Mouse (Mus musculus) cerebellum, postnatal 10 days (tissue): Measurements from ENCODE around the gene Vps29.
A peak's percentile ranks its signal among the peaks of the same experiment; 100 is the strongest.
"Not testable (repeated sequence)": the region's sequence is repeated elsewhere in the genome, so short reads cannot be mapped to it uniquely, and the experiment has no call there.

Experiments
- DNase-seq, 2 experiments: peaks; one replicate each; pipeline ENCODE4 v3.0.0; 2021; ENCODE audit warnings: mixed read lengths in 2 of 2

Gene Vps29

DNA sequence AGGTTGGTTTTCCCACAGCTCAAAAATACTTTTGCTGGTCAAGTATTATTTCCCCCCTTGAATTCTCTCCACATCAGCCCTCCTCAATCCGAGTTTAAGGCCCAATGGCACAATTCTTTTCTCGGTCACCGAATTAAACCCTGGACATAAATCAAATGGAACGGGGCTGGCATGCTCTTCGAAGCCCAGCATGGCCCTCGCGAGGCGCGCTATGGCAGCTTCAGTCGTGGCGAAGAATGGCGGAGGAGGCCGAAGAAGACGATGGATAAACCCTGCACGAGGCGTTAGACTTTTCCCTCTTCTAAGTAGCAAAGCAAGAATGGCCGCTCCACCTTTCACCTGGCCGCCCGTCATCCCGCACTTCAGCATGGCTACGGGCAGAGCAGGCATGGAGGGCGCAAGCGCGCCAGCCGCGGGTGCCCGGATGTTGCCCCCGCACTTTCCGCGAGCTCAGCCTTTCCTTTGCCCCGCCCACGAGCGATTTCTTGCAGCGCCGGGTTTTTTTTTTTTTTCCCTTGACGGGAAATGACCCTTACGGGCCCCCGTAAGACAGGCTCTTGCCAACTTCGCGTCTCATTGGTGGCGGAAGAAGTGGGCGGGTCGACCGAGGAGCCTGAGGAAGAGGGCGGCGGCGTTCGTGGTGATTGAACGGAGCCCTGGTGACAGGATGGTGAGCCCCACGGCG is at the start of gene Vps29, which contains the start of gene Rad9b:
Gene Vps29, plus strand, starts transcription at position 563 of the 685 bp plus-strand sequence.
Gene Rad9b, minus strand, starts transcription at position 427 of the 685 bp plus-strand sequence.
- peak; percentile 100 for DNase-seq

DNA sequence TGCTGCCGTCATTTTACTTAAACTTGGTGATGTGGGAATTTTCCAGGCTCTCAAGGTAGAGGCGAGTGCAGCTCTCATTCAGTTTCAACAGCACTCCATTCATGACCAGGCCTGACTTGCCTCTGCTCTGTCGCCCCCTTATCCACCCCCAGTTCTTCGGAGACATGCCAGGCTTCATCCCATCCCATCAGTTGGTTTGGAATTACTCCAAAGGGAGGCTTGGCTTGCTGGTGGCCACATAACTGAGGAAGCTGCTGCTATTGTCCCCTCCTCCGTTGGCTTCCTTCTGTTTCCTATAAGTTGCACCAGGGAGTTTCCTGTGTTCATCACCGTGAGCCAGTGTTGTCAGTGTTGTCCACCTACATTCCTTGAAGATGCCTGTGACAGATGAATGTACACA is 49.6 kb upstream of the Vps29 start:
- DNase-seq: peak; percentile 57 to 58

DNA sequence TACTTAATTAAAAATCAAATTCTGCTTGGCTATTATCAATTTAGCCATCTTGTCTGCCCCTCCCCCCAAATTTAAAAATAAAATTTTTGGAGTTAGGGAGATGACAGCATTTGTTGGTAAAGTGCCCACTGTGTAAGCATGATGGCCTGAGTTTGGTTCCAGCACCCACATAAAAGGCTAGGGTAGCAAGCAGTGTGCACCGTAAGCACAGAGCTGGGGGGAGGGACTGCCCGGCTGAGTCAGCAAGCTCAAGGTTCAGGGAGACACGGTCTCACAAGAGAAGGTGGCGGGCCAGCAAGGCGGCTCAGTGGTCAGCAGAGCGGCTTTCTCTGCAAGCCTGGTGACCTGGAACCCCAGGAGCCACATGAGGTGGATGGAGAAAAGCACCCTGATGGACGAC is 48.7 kb upstream of the Vps29 start:
- no peak for DNase-seq

DNA sequence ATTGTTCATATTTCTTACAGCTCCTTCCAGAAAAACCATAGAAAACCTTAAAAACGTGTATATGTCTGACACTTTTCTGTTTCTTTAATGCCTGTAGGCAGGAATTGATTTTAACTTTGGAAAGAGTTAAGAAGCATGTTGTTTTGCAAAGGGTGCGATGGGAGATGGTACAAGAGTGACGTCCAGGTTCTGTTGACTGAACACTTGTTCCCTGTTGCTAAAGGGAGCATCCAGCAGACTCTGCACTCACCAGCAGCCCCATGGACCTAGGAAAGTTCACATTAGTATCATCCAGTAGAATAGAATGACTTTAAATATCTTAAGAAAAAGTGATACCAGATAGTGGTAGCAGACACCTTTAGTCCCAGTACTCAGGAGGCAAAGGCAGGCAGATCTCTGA is 47.6 kb upstream of the Vps29 start:
- no peak for DNase-seq

DNA sequence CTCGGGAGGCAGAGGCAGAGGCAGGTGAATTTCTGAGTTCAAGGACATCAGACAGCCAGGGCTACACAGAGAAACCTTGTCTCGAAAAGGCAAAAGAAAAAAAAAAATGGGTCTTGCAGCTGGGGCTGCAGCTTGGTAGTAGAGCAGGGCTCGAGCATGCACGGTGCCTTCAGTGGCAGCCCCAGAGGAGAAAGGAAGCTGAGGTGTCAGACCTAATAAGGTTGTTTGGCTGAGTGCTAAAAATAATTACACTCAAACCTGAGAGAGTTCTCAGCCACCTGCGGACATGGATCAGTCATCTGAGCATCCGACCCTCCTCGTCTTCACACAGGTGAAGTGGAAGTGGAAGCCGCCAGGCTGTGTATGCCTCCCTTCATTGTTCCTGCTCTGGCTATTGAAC is 43.5 kb upstream of the Vps29 start:
- DNase-seq: no peak

DNA sequence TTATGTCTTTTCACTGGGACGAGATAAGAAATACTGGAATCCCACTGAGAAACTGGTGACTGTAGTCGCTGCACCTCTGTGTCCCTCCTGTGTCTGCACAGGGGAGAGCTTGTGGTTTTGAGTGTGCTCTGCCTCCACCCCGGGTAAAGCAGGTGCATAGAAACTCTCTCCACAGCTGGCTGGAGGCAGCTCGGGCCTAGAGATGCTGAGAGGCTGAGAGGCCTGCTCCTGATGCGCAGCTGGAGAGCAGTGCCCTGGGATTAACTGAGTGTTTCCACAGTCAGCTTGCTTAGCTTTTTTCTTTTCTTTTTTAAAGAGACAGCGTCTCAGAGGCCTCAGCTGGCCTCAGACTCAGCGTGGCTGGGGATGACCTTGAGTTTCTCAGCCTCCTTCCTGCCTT is 42.5 kb upstream of the Vps29 start:
- DNase-seq: no peak

DNA sequence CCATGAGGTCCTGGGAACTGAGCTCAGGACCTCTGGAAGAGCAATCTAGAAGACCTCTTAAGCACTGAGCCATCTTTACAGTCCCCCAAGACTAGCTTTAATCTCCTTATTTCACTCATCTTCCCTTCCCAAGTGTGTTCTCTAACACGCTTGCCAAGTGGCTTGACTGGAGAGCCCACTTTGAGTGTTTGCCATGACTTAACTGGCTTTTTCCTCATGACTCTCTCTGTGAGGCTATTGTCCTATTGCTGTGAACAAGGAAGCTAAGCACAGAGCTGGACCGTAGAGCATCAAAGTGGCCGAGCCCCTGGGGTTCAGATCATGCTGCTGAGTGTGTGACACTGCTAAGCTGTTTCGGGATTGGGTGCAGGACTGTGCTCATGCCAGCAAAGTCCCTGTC is 41.8 kb upstream of the Vps29 start:
- DNase-seq: no peak

DNA sequence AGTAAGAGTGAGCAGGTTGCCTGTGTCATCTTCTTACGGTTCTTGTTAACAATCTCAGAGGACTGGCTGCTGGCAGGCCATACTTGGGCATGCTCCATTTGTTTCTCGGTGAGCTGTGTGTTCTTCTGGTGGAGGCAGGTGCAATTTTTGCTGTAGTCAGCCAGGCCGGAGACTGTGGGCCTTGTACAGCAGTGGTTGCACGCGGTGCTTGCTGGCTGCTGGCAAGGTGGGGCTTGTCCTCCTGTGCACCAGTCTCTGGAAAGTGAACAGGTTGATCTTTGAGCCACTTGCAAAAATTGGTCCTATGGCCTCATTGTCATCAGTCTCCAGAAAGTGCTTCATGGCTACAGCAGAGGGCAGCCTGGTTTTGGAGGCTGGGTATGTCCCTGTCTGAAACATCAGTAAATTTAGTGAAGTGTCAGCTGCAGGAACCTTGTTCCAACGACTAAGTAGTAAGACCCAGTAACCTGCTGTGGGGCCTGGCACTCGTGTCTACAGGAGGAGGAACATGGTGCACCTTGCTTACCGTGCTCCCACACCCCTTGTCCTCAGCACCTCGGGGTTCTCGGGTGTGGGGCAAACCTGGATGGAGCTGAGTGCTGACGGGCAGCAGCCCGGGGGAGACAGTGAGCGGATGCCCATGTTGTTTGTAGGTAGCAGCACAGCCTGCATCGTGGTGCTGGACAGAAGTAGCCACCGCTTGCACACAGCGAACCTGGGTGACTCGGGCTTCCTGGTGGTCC is 41.1 kb upstream of the Vps29 start:
- DNase-seq: no peak

DNA sequence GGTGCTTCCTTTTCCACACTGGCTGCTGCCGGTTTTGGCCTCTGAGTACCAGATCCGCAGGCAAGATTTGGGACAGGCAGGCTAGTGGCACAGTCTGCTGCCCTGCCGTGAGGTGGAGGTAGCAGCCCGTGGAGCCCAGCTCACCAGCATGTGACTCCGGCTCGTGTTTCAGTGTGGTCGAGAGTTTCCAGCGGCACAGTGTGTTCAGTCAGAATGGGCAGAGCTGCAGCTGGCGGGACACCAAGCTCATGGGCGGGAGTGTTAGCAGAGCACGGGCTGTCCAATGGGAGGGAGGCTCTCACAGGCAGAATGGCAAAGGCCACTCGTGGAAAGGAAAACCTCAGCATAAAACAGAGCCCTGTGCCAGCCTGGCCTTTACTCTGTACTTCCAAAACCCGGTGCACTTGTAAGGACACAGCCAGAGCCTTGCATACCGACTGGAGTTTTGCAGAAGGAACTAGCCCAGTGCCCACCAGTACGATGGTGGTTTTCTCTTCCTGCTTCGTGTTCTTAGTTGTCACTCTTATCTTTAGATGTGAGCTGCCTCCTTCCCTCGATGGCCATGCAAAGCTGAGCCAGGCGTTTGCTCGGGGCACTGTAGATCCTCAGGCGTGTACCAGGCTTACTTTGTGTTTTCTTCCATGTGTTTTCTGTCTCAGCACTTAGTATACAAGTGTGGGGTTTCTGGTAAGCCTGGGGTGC is 39.1 kb upstream of the Vps29 start:
- peak; percentile 91 to 92 for DNase-seq

DNA sequence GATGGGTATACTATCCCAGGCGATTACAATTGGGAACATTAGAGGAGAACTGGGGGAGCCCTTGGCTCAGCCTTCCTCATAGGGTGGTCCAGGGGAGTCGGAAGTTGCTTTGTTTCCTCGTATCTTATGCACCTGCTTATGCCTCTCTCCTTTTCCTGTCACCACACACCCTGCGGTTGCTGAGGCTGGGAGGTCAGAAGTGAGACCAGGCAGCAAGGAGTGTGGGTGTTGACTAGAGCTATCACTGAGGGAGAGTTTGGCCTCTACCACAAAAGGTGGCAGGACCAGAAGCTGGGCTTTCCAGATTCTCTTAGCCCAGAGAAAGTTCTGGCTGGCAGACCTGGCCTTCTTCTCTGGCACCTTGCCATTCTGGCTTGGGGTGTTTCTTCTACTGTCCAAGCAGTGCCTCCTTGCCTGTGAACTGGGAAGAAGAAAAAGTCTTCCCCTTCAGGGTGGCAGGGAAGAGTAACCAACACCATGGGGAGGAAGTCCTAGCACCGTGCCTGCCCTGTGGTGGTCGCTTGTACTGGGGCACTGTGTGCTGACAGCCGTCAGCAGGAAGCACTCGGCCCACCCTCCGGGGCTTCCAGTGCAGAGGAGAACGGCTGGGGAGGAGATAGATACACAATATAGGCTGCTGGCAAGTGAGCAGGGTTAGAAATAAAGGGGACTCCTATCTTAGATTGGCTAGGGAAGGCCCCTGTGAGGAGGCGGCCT is 36.7 kb upstream of the Vps29 start:
- DNase-seq: peak; percentile 52 to 69

DNA sequence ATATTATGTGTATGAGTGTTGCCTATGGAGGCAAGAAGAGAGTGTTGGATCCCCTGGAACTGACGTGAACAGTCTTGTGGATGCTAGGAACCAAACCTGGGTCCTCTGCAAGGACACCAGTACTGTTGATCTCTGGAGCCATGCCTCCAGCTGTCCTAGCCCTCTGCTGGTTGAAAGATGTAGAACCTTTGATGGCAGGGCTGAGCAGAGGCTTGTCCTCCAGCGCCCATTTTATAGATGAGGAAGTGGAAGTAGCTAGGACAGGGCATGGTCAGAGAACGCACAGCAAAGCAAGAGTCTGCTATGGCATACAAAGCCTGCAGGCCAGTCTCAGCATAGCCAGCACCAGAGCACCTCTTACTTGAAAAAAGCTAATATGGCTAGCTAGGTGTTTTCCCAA is 36.1 kb upstream of the Vps29 start:
- DNase-seq: peak in 1 of 2 experiments; percentile 41

DNA sequence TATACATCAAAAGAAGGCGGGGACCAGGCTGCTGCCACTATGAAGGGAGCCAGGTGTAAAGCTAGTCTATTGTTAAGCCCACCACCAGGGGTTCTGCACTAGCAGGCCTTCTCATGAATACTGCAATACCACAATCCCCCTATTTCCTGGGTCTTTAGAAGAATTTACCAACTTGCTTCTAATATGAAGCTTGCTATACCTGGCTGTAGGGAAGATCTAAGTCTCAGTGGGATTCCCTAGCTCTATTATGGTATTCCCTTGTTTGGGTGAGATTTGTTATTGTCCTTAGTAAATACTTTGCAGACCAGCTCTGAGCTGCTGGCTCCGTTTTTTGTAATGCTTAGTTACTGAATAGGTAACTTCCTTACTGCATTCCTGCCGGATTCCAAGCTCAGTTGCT is 35.2 kb upstream of the Vps29 start:
- DNase-seq: not testable (repeated sequence)

DNA sequence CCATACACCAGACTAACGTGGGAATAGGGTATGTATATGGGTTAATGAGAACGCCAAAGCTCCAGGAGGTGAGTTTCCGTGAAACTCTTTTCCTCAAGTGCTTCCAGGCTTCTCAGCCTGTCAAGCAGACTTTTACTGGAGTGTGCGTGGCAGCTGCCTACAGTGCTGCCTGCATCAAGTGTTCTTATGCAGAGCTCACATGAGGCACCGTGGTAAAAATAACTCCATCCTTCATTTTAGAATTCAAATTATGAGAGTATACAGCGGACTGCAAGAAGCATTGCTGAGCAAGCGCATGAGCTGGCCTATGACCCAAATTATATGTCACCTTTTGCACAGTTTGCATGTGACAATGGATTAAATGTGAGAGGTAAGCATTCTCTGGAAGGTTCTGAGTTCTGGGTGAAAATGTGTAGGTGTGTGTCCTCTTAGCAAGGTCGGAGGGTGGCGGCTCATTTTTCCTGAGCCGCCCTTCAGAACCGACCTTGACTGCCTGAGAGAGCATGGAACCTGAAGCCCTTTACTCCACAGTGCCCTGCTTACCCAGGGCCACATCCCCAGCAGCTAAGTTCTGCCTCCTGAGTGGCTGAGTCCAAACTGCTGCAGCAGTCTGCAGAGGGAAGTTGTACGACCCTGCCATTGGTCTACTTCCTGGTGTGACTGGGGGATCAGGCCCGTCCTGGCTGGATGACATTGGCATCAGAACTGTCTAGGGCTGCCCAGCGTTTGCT is 34.5 kb upstream of the Vps29 start:
- DNase-seq: no peak

DNA sequence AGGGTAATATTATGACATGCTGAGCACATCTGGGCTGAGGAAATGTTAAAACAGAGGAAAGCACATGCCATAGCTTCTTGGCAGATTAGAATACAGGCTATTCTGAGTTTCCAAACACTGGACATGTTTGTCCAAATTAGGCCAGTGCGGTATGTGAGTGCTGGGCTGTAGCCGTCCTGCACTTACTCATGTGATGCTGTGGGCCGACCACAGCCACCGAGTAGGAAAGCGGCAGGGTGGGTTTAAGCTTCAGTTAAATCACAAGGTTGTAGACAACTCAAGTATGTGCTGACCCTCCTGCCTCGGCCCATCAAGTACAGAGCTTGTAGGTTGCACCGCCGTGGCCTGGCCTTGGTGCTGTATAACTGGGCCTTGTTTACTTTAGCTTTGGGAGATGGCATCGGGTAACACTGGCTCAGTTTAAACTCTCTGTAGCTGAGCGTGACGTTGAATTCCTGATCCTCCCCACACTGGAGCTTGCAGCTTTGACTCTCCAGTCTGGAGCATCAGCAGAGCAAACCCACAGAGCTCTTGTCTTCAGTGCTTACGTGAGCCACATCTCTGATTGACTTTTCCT is 33.9 kb upstream of the Vps29 start:
- no peak for DNase-seq

DNA sequence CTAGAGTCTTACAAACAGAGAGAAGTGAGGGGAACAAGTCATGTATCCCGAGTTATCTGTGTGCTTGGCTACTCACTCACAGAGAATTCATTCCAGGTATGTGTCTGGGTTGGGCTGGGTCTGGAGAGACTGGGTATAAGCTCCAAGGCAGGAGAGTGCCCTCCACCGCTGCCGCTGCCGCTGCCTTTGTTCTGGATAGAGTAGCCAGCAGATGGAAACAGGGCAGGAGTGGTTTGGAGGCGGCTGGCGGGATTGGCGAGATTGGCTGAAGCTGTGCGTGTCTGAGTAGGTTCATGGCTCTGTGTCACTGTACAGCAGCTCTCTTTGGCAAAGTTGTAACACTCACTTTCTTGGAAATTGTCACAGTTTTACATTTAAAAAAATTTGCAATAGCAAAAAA is 30.6 kb upstream of the Vps29 start:
- DNase-seq: peak; percentile 36 to 41

DNA sequence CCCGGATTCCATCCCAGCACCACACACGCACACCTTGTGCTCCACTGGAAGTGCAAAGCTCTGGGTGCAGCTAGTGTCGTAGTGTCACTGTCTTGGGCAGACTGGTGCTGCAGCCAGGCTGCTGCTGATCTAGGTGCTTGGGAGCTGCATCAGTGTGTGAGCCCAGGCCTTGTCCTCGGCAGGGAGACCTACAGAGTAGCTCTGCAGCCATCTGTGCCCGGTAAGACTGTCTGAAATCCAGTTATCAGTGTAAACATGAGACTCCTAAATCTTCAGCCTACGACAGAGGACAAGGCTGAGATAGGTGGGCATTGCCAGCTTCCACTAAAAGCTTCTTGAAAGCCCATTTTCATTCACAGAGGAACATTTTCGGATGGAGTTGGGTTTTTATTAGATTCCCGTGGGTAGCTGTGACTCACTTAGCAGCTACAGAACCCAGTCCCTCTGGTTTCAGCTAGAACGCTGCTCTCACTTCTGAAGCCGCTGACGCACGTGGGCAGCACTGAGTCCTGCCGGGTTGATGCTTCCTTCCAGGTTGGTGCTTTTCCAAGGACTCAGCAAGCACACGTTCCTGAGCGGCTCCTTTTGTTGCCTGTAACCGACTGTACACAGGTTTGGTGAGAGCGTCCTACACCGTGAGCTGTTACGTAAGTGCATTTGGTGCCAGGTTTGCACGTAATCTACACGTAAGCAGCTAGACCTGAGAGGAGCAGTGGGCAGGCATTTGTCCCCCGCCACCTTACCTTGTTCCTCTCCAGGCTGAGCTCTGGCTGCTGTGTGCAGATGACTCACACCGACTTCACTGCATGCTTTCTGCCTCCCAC is 29.3 kb upstream of the Vps29 start:
- DNase-seq: peak; percentile 80 to 82

DNA sequence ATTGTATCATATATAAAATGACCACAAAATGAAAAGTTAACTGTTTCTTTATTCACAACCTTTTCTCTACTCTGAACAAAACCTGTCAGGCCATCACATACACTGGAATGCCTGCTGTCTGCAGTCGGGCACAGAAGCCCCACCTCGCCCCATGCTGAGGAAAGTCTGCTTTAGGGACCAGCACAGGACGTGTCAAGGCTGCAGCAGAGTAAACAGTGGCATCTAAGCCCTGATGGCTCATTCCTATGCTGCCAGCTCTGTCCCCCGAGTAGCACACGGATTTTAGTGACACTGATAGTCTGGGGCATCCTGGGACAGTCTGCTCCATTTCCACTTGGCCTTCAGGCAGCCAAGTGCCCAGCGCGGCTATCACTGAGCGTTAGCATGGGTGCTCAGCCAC is 28.7 kb upstream of the Vps29 start:
- DNase-seq: peak; percentile 38 to 40

DNA sequence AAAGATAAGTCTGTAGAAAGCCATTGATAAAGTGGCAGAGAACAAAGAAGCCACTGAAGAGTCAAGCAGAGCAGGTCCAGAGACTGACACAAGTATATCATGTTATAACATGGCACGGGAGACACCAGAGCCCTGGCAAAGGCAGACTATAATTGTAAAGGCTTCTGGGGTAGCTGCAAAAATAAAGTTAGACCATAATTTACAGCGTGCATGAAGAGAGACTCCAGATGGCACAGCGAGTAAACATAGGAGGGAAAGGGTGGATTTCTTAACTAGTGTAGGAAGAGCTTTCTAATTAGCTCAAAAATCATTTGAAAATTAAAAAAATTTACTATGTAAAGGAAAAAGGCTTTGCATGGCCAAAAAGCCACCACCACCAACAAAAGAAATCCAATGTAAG is 26.9 kb upstream of the Vps29 start:
- DNase-seq: no peak

DNA sequence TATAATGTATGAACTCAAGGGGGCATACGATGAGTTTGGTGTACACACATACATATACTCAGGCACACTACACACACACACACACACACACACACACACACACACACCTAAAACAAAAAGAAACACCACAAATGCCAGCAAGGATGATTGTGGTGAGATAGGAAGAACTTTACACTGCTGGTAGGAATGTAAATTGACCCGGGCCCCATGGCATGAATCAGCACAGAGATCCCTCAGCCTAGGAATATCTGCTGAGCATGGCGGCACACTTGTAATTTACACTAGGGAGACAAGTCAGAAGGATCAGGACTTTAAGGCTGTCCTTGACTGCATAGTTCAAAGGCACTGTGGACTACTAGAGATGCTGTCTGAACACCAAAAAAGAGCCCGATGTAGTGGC is 23.9 kb upstream of the Vps29 start:
- DNase-seq: no peak

DNA sequence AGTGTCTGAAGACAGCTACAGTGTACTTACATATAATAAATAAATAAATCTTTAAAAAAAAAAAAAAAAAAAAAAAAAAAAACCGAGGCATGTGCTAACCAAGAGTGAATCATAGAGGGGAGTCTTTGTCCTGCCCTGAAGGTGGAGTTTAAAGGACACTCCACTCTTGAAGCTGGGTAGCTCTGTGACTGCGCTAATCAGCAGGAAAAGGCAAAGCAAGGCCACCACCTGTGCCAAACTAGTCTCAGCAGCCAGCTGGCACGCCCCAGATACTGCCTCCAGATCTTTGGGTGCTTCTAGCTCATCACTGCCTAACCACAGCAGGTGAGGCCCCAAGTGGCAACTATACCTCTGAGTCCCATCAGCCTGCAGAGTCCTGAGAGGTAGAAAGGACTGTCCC is 19.5 kb upstream of the Vps29 start:
- no peak for DNase-seq
